Mouse (Mus musculus) heart, postnatal 0 days (tissue): ENCODE data around the gene Atp2b1.

ENCODE experiments used
- CTCF ChIP-seq: IDR thresholded peaks from 2 replicates; pipeline ENCODE4 v1.5.1; 2016; ENCODE audit warnings: antibody characterized with exemption, control low read depth, low read depth
- EP300 ChIP-seq: IDR thresholded peaks from 2 replicates; pipeline ENCODE4 v1.6.1; 2016; ENCODE audit warnings: antibody characterized with exemption, low read depth

GRCm38 (mm10) chr10:99053111-99053510 lies 138.9 kb downstream of the Atp2b1 start:
- TF ChIP-seq CTCF: no peak
- no peak for TF ChIP-seq EP300
